Mouse (Mus musculus) lung, postnatal 0 days (tissue): ENCODE results near the gene Gfra1.

Experiments used
- CTCF ChIP-seq: IDR thresholded peaks from 2 replicates; pipeline ENCODE4 v1.5.1; 2016; ENCODE audit warnings: antibody characterized with exemption, mild to moderate bottlenecking
- EP300 ChIP-seq: IDR thresholded peaks from 2 replicates; pipeline ENCODE4 v1.6.1; 2016; ENCODE audit warnings: antibody characterized with exemption, mild to moderate bottlenecking, control low read depth

DNA sequence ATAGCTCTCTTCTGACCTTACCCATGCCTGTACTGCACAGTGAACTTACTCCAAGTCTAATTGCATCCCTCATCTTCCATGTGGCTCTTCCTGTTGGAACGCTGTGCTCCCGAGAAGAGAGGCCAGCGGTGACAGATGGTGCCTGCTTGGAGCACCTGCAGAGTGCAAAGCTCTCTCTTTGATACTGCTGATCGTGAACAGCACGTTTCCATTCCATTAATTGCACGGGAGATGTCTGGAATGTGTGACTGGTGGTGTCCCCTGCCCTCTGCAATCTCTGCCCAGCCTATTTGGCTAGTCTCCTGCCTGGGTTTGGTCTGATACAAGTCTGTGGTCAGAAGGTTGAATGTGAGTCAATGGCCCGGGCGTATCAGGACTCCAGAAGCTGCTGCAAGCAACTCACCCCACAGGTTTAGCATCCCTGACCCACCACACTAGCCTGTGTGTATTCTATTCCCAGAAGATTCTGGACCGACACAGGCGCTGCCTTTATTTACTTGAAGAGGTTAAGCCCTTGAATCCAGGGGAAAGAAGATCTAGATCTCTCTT lies 249.1 kb downstream of the Gfra1 start:
- TF ChIP-seq CTCF (no peak), EP300 (no peak)
